Mouse (Mus musculus) heart, embryonic 12.5 days (tissue): Measurements from ENCODE around the gene Nell1. TPM values are rescaled to one million over a fixed set of nuclear protein-coding genes. Genes with fewer than 3 reads are reported as not detected.

ENCODE experiments used
- ATAC-seq: fragments of 200-750 bp; cut with Nextera tagmentation; 2 replicates; pipeline ENCODE4 v1.8.0; 2017; ENCODE audit warnings: moderate TSS enrichment, moderate library complexity; ENCODE audit not compliant: insufficient number of reproducible peaks, low FRiP score
- H3K27ac ChIP-seq: fragments of 300-500 bp; sonication (generic); 2 replicates; pipeline ENCODE4 v1.5.1; 2016; ENCODE audit warnings: mild to moderate bottlenecking, moderate library complexity; ENCODE audit not compliant: poor library complexity, severe bottlenecking
- H3K27me3 ChIP-seq: fragments of 300-500 bp; sonication (generic); replicated peaks from 2 replicates; pipeline ENCODE4 v1.6.1; 2016; ENCODE audit warnings: mild to moderate bottlenecking, moderate library complexity
- H3K36me3 ChIP-seq: fragments of 300-500 bp; sonication (generic); 2 replicates; pipeline ENCODE4 v1.6.1; 2016; ENCODE audit warnings: mild to moderate bottlenecking, moderate library complexity
- H3K4me1 ChIP-seq: fragments of 300-500 bp; sonication (generic); replicated peaks from 2 replicates; pipeline ENCODE4 v1.6.1; 2016; ENCODE audit warnings: mild to moderate bottlenecking
- H3K4me2 ChIP-seq: fragments of 300-500 bp; sonication (generic); 2 replicates; pipeline ENCODE4 v1.6.1; 2016; ENCODE audit warnings: mild to moderate bottlenecking, moderate library complexity
- H3K4me3 ChIP-seq: fragments of 300-500 bp; sonication (generic); 2 replicates; pipeline ENCODE4 v1.5.1; 2016; ENCODE audit warnings: mild to moderate bottlenecking
- H3K9ac ChIP-seq: fragments of 300-500 bp; sonication (generic); 2 replicates; pipeline ENCODE4 v1.6.1; 2016; ENCODE audit warnings: mild to moderate bottlenecking, moderate library complexity
- H3K9me3 ChIP-seq: fragments of 300-500 bp; sonication (generic); replicated peaks from 2 replicates; pipeline ENCODE4 v1.6.1; 2016; ENCODE audit warnings: mild to moderate bottlenecking, moderate library complexity
- WGBS: fragments of 180-500 bp; shearing (Covaris S2); methylation state at CpG from one replicate; pipeline ENCODE4 v1.1.7; 2016; 5-methylcytosine and 5-hydroxymethylcytosine counted together
- polyA plus RNA-seq: library from polyadenylated mRNA; unstranded; fragments of >200 nt; fragmentation: Nextera tagmentation; extraction: Ambion mirVana; gene quantifications from 2 replicates; pipeline ENCODE4 v1.2.1, GENCODE M21; 2016

Gene Nell1
- polyA plus RNA-seq, 1 experiment from 2014 or later = 0.50 TPM

DNA sequence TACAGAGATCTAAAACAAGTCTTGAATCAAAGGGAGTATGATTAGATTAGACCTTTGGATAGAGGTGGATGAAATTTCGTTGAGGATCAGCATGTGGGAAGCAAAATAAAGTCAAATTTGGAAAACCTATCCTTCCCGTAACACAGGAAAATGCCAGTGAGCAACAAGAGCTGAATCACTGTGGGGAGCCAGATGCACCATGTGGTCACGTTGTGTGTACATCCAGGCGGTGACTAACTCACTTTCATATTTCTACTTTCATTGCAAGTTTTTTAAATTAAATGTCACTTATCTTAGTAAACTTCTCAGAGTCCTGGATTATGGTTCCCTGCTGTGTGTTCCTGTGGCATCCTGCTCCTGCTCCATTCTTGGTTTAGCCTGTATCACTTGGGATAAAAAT, 576.8 kb downstream of the Nell1 start:
- no peaks in the 10 kb centered on the region for H3K36me3 ChIP-seq
- no peak for ATAC-seq
- no peak overlapping the region for H3K4me2 ChIP-seq
- H3K4me3 ChIP-seq = no peak overlapping the region
- no peaks in the 10 kb centered on the region for H3K4me1 ChIP-seq
- H3K27ac ChIP-seq = no peak overlapping the region
- no peaks in the 10 kb centered on the region for H3K9me3 ChIP-seq
- H3K9ac ChIP-seq = no peak overlapping the region
- H3K27me3 ChIP-seq = no peaks in the 10 kb centered on the region
- WGBS = 71% methylated on average over 4 of the region's 4 CpGs

DNA sequence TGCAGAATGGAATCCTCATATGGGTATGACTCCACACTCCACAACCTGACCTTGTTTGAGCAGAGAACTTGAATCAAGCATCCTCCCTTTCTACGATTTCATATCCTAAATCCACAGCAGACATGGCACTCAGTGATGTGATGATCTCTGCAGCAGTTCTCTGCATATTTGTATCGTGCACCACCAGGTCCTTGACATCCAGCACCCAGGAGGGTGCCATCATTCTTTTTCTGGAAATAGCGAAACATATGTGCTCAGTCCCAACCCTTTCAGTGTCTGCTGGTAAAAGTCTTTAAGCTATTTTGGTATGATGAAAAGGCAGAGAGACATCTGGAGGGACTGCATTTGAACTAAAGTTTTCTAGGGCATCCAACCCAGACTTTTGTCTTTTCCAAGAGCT, 588.0 kb downstream of the Nell1 start:
- Histone ChIP-seq H3K4me2 (no peak overlapping the region), H3K27me3 (no peaks in the 10 kb centered on the region), H3K4me3 (no peak overlapping the region), H3K9me3 (no peaks in the 10 kb centered on the region), H3K9ac (no peak overlapping the region), H3K4me1 (no peaks in the 10 kb centered on the region), H3K36me3 (no peaks in the 10 kb centered on the region), H3K27ac (no peak overlapping the region)
- 77% methylated on average over 3 of the region's 3 CpGs for WGBS
- ATAC-seq = no peak

DNA sequence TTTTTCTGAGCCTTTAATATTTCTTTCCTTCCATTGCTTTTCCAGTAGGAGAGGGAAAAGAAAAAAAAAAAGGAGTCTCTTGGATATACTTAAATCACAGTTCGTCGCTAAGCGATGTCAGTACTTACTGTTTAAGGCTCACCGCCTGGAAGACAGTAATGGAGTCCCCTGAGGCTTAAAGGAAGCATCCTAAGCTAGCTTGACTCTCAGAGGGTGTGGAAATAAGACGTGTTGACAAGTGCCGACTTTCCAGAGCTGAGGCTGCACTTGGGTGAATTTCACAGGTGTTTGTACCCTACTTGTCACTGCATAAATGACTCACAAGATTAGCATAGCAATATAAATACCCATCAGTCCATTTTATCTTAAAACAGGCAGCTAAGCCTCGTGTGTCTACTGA, 599.2 kb downstream of the Nell1 start:
- Histone ChIP-seq H3K27ac (no peak overlapping the region), H3K36me3 (no peaks in the 10 kb centered on the region), H3K27me3 (no peaks in the 10 kb centered on the region), H3K4me2 (no peak overlapping the region), H3K9ac (no peak overlapping the region), H3K9me3 (no peaks in the 10 kb centered on the region), H3K4me1 (no peaks in the 10 kb centered on the region), H3K4me3 (no peak overlapping the region)
- WGBS = 55% methylated on average over 7 of the region's 7 CpGs
- ATAC-seq = no peak

DNA sequence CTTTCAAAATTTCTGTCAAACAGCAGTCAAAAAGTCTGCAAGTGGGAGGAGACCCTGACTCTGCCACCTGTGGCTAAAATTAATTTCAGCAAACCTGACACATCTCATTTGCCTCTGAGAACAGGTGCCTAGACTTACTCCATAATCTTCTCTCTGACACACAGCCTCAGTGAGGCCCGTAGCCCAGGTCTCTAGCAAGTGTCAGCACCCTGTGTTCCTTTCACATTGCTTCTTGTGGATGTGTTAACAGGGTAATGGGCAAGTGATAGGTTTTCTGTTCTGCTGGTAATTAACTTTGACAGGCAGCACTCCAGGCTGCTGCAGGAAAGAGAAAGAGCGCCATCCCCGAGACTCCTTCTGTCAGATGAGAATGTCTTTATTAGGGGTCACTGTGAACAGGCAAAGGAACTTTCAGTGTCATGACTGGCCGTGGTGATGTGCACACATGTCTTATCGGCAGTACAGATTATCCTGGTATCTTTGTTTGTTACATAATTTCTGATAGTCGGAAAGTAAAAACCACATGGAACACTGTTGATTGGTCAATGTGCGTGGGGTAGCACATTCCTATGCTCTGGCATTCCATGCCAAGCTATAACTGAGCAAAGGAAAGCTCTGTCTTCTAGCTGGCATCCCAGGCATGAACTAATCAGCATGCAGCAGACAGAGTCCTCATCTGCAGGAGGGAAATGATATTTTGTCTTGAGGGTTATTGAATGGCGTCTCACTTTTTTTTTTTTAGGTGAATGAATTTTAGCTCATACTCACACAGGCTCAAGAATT, 614.2 kb downstream of the Nell1 start:
- no peak overlapping the region for H3K27ac ChIP-seq
- H3K36me3 ChIP-seq = no peaks in the 10 kb centered on the region
- peak overlapping the region; percentile 19 for H3K4me2 ChIP-seq
- no peak overlapping the region for H3K9ac ChIP-seq
- no peak overlapping the region for H3K4me3 ChIP-seq
- no peak for ATAC-seq
- H3K9me3 ChIP-seq = no peaks in the 10 kb centered on the region
- H3K4me1 ChIP-seq = 0 out of 2 replicates have a peak, but pooled peaks cover 4% of the 10 kb centered on the region
- H3K27me3 ChIP-seq = no peaks in the 10 kb centered on the region
- WGBS = 33% methylated on average over 8 of the region's 8 CpGs

DNA sequence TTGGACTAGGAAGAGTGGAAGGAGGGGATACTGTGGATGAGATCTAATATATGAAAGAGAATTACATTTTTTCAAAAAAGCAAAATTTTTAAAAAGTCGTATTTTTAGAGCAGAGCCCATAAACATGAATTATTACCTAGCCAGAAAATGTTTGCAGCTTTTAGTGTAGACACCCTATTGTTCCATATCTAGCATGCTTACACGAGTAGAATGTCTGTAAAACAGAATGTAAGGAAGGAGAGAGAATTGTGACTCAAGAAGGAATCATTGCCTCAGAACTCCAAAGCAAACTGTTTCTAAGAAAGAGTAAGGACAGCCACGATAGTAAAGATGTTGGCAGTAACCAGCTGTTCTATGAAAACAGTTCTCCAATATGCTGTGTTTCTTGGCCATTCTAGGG, 624.2 kb downstream of the Nell1 start, which contains the start of gene 4933405O20Rik:
TSS of gene 4933405O20Rik (plus strand) at position 301 of the 400 bp plus-strand sequence.
- Histone ChIP-seq H3K4me2 (no peak within 1 kb of the TSS), H3K9ac (no peak within 1 kb of the TSS), H3K4me3 (no peak within 1 kb of the TSS), H3K27ac (no peak within 1 kb of the TSS), H3K4me1 (no peaks in the 10 kb centered on the region), H3K27me3 (no peaks in the 10 kb centered on the region), H3K9me3 (no peaks in the 10 kb centered on the region), H3K36me3 (no peaks in the 10 kb centered on the region)
- 72% methylated on average over 3 of the region's 3 CpGs for WGBS
- ATAC-seq = no peak

DNA sequence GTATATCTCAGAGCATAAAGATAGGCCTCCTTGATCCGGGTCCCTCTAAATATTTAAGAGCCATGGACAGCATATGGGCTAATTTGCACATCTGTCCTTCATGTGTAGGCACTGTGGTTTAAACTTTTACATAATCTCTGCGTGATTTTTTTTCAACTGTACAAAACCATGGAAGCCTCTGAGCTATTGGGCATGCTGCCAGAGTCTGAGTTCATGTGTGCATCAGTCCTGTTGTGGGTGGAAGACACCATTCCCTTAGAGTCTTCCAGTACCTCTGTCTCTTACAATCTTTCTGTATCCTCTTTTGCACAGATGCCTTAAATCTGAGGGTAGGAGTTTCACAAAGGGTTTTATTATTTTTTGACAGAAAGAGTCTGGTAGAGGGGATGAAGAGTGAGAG, 639.4 kb downstream of the Nell1 start:
- ATAC-seq = no peak
- H3K4me3 ChIP-seq = no peak overlapping the region
- 75% methylated on average over 2 of the region's 2 CpGs for WGBS
- H3K36me3 ChIP-seq = no peaks in the 10 kb centered on the region
- no peaks in the 10 kb centered on the region for H3K27me3 ChIP-seq
- no peaks in the 10 kb centered on the region for H3K9me3 ChIP-seq
- H3K9ac ChIP-seq = no peak overlapping the region
- no peak overlapping the region for H3K27ac ChIP-seq
- no peak overlapping the region for H3K4me2 ChIP-seq
- no peaks in the 10 kb centered on the region for H3K4me1 ChIP-seq

DNA sequence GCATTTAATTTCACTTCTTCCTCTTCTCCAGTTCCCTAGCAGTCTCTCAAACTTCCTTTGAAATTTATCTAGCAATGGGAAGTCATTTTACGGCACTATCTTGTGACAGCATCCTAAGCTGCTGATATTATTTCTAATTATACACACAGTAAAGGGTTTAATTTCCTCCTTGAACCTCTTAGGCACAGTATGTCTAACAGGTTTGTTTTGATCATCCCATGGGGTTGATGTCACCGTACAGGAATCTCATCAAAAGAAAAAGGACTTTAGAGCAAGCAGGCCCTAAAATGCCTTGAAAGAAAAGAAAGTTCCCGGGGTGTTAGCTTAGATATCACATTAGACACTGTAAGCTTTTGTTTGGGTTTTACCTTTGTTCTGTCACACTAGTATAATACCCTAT, 654.5 kb downstream of the Nell1 start:
- Histone ChIP-seq H3K36me3 (no peaks in the 10 kb centered on the region), H3K4me2 (no peak overlapping the region), H3K27ac (no peak overlapping the region), H3K4me3 (no peak overlapping the region), H3K9me3 (no peaks in the 10 kb centered on the region), H3K9ac (no peak overlapping the region), H3K4me1 (no peaks in the 10 kb centered on the region), H3K27me3 (no peaks in the 10 kb centered on the region)
- 52% methylated on average over 3 of the region's 3 CpGs for WGBS
- ATAC-seq = no peak

DNA sequence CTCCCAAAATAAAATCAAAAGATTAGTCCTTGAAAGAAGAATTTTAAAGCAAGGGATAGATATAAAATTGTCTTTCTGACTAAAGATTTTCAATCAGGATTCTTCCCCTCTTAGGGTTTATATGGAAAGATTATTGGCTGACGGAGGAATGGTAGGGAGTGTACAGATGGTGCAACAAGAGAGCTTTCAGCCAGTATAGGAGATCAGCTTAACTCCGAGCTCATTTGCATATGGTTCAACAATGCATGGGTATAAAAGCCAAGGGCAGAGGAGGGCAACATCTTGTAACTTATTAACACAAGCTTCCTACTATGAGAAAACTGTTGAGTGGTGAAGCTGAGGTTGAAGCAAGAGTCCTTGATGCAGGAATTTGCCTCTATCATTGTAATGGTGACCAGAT, 658.5 kb downstream of the Nell1 start:
- H3K9me3 ChIP-seq = no peaks in the 10 kb centered on the region

DNA sequence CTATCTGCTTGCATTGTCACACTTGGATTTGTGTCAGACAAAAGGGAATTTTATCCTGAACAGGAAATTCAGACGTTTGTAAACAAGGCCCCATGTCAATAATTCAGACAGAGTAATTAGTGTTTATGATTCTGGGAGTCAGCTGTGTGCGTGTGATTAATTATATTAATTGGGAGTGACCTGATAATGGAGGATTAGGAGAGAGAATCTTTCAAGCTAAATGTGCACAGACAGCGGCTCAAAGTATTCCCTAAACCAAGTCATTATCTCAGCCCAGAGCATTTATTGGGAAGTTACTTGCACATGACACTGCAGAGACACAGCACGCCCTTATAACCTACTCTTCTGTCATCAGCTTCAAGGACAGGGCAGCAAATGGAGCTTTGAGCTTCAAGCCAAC, 697.6 kb downstream of the Nell1 start:
- Histone ChIP-seq H3K4me2 (no peak overlapping the region), H3K4me3 (no peak overlapping the region), H3K27me3 (no peaks in the 10 kb centered on the region), H3K9me3 (no peaks in the 10 kb centered on the region), H3K4me1 (no peaks in the 10 kb centered on the region), H3K27ac (no peak overlapping the region), H3K36me3 (no peaks in the 10 kb centered on the region), H3K9ac (no peak overlapping the region)
- 63% methylated on average over 4 of the region's 4 CpGs for WGBS
- no peak for ATAC-seq

More for the DNA sequence above, 658.5 kb downstream of the Nell1 start:
- H3K9ac ChIP-seq = no peak overlapping the region
- no peak overlapping the region for H3K27ac ChIP-seq
- no peaks in the 10 kb centered on the region for H3K4me1 ChIP-seq
- no peak for ATAC-seq
- H3K4me3 ChIP-seq = no peak overlapping the region
- WGBS = 69% methylated on average over 2 of the region's 2 CpGs
- H3K4me2 ChIP-seq = no peak overlapping the region
- no peaks in the 10 kb centered on the region for H3K27me3 ChIP-seq
- H3K36me3 ChIP-seq = no peaks in the 10 kb centered on the region

DNA sequence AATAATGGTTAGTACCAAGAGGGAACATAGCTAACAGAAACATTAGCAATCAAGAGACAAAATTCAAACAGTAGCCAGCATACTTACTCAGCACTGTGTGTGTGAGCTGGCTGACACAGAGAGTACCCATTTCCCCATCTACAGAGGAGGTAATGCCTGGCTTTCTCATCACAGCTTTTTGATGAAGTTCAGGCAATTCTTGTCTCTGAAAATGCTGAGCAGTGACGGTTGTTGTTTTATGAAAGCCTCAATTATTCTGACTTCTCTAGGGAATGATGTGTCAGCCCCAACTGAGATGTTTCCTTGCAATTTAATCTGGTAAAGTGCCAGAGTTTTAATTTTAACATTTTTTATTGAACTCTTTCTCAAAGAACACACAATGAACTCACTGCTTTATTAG, 700.8 kb downstream of the Nell1 start:
- 62% methylated on average over 1 of the region's 1 CpGs for WGBS

DNA sequence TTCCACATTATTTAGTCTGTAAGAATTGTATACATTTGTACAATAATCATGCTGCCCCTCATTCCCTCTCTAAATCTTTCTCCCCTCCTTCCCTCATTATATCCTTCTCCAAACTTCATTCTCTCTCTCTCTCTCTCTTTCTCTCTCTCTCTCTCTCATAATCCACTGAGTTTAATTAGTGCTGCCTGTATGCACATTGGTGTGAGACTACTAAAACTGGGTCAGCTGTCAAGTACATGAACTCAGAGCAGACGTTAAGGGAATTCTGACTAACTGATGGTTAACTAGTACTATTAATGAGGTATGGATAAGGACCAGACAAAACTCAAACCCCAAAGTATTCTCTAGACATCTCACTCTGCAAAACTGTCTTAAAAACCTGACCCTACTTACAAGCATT, 702.8 kb downstream of the Nell1 start:
- Histone ChIP-seq H3K36me3 (no peaks in the 10 kb centered on the region), H3K9ac (no peak overlapping the region), H3K27me3 (no peaks in the 10 kb centered on the region), H3K4me2 (no peak overlapping the region), H3K27ac (no peak overlapping the region), H3K4me1 (no peaks in the 10 kb centered on the region), H3K9me3 (no peaks in the 10 kb centered on the region), H3K4me3 (no peak overlapping the region)
- ATAC-seq = no peak
- WGBS = 72% methylated on average over 1 of the region's 1 CpGs

More for the DNA sequence above, 700.8 kb downstream of the Nell1 start:
- H3K27me3 ChIP-seq = no peaks in the 10 kb centered on the region
- no peak overlapping the region for H3K27ac ChIP-seq
- H3K4me3 ChIP-seq = no peak overlapping the region
- ATAC-seq = no peak
- no peak overlapping the region for H3K9ac ChIP-seq
- H3K4me2 ChIP-seq = no peak overlapping the region
- no peaks in the 10 kb centered on the region for H3K36me3 ChIP-seq
- no peaks in the 10 kb centered on the region for H3K9me3 ChIP-seq
- no peaks in the 10 kb centered on the region for H3K4me1 ChIP-seq

DNA sequence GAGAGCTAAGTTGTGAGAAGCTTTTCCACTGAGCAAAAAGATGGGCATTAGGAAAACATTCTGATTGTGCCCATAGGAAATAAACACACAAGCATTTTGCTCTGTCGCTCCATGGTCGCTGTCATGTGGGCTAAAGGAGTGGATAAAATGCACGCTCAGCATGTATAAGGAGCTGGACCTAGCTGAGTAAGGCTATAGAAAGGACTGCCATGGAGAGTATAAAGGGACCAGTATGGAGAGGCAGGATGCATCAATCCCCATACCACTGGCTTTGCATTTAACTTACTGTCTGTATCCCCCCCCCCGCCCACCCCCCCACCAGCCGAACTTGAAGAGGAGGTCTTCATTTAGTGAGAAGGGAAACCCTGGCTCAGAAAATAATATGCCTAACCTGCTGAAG, 711.7 kb downstream of the Nell1 start:
- WGBS = 79% methylated on average over 5 of the region's 5 CpGs
- ATAC-seq = no peak
- H3K4me3 ChIP-seq = no peak overlapping the region
- H3K27me3 ChIP-seq = no peaks in the 10 kb centered on the region
- no peak overlapping the region for H3K9ac ChIP-seq
- no peak overlapping the region for H3K4me2 ChIP-seq
- no peak overlapping the region for H3K27ac ChIP-seq
- no peaks in the 10 kb centered on the region for H3K36me3 ChIP-seq
- H3K4me1 ChIP-seq = no peaks in the 10 kb centered on the region
- H3K9me3 ChIP-seq = no peaks in the 10 kb centered on the region
